Mouse (Mus musculus): ENCODE measurements around the gene Mbd3.

DNA sequence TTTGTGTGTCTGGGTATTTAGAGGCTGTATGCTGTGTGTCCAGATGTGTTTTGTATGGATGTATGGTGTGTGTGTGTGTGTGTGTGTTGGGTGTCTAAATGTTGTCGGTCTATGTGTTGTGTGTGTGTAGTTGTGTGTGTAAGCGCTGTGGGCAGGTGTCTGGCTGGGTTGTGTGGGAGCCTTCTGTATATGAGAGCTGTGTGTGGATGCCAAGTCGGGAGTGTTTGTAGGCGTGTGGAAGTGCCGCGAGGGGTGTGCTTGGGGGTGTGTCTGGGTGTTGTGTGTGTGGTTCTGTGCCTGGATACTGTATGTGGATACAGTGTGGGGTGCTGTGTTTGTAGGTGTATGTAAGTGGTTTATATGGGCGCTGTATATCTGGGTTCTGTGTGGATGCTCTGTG is 42.0 kb downstream of the Mbd3 start:
- no peak for TF ChIP-seq CTCF (IDR thresholded peaks at IDR 0.05; ENCODE audit: insufficient read depth, low read depth, low read length)
- no peak for TF ChIP-seq POLR2A (IDR thresholded peaks at IDR 0.05; ENCODE audit: insufficient read depth, low read depth, low read length)
